Mouse (Mus musculus): ENCODE measurements around the gene Spag9. TPM values are rescaled to one million over a fixed set of nuclear protein-coding genes. Genes with fewer than 3 reads are reported as not detected.

The Spag9 gene
- total and polyA plus RNA-seq, 2 experiments from 2014 or later: 80.7 to 131 TPM

GRCm38 (mm10) chr11:94130118-94131095 lies 134.5 kb downstream of the Spag9 start:
- H3K27me3 ChIP-seq (ENCODE audit: insufficient read depth, low read length): no peaks in the 10 kb centered on the region
- no peak for TF ChIP-seq CTCF (IDR thresholded peaks at IDR 0.05)
- 0 out of 2 replicates have a peak overlapping the region, but pooled peaks have one; percentile 5 for H3K9ac ChIP-seq (replicated peaks; ENCODE audit: low read length, poor library complexity, severe bottlenecking)
- 61% methylated on average over 4 of the region's 4 CpGs for WGBS
- no peak overlapping the region for H3K4me2 ChIP-seq (ENCODE audit: low read depth, low read length, poor library complexity, severe bottlenecking)
- DNase-seq (ENCODE audit: low spot score): no peak
- peaks cover 2% of the 10 kb centered on the region; the same call in 1 of the 2 replicates for H3K4me1 ChIP-seq (ENCODE audit: insufficient read depth, low read length)
- no peak for ATAC-seq (ENCODE audit: low FRiP score)
- peaks cover 3% of the 10 kb centered on the region; the same call in 1 of the 2 replicates for H3K36me3 ChIP-seq (ENCODE audit: insufficient read depth, low read length)
- H3K9me3 ChIP-seq (ENCODE audit: low read length): no peaks in the 10 kb centered on the region
- H3K27ac ChIP-seq (ENCODE audit: low read depth, low read length): no peak overlapping the region
- no peak overlapping the region for H3K4me3 ChIP-seq (ENCODE audit: low read depth, low read length)

- Histone ChIP-seq H3K4me1 (ENCODE audit: insufficient read depth, low read length) (peaks cover 2% of the 10 kb centered on the region; the same call in 1 of the 2 replicates), H3K36me3 (ENCODE audit: insufficient read depth, low read length) (no peaks in the 10 kb centered on the region), H3K27ac (ENCODE audit: low read depth, low read length) (no peak overlapping the region), H3K4me2 (ENCODE audit: low read depth, low read length, poor library complexity, severe bottlenecking) (peak overlapping the region; percentile 15; the same call in 1 of the 2 replicates), H3K9me3 (ENCODE audit: low read length) (no peaks in the 10 kb centered on the region), H3K27me3 (ENCODE audit: insufficient read depth, low read length) (no peaks in the 10 kb centered on the region), H3K9ac (replicated peaks; ENCODE audit: low read length, poor library complexity, severe bottlenecking) (no peak overlapping the region), H3K4me3 (ENCODE audit: low read depth, low read length) (no peak overlapping the region)
- 17% methylated on average over 11 of the region's 11 CpGs for WGBS
- DNase-seq (ENCODE audit: low spot score) (peak; percentile 83), ATAC-seq (ENCODE audit: low FRiP score) (peak; percentile 68)
- TF ChIP-seq CTCF (IDR thresholded peaks at IDR 0.05): peak; percentile 90
These were observed 137.6 kb downstream of the Spag9 start for GRCm38 (mm10) chr11:94133344-94133955.

- H3K4me2 ChIP-seq (ENCODE audit: low read depth, low read length, poor library complexity, severe bottlenecking): no peak overlapping the region
- H3K27ac ChIP-seq (ENCODE audit: low read depth, low read length): no peak overlapping the region
- H3K9ac ChIP-seq (replicated peaks; ENCODE audit: low read length, poor library complexity, severe bottlenecking): no peak overlapping the region
- DNase-seq (ENCODE audit: low spot score) (peak; percentile 61), ATAC-seq (ENCODE audit: low FRiP score) (no peak)
- no peaks in the 10 kb centered on the region for H3K9me3 ChIP-seq (ENCODE audit: low read length)
- H3K4me3 ChIP-seq (ENCODE audit: low read depth, low read length): no peak overlapping the region
- TF ChIP-seq CTCF (IDR thresholded peaks at IDR 0.05): no peak
- no peaks in the 10 kb centered on the region for H3K36me3 ChIP-seq (ENCODE audit: insufficient read depth, low read length)
- no peaks in the 10 kb centered on the region for H3K27me3 ChIP-seq (ENCODE audit: insufficient read depth, low read length)
- WGBS: 51% methylated on average over 18 of the region's 18 CpGs
- H3K4me1 ChIP-seq (ENCODE audit: insufficient read depth, low read length): peaks cover 2% of the 10 kb centered on the region; the same call in 1 of the 2 replicates
These were observed 138.4 kb downstream of the Spag9 start for GRCm38 (mm10) chr11:94134076-94134838.

GRCm38 (mm10) chr11:94135581-94136001 lies 139.7 kb downstream of the Spag9 start:
- 70% methylated on average over 8 of the region's 8 CpGs for WGBS
- Histone ChIP-seq H3K4me2 (ENCODE audit: low read depth, low read length, poor library complexity, severe bottlenecking) (no peak overlapping the region), H3K36me3 (ENCODE audit: insufficient read depth, low read length) (no peaks in the 10 kb centered on the region), H3K9me3 (ENCODE audit: low read length) (no peaks in the 10 kb centered on the region), H3K9ac (replicated peaks; ENCODE audit: low read length, poor library complexity, severe bottlenecking) (no peak overlapping the region), H3K27me3 (ENCODE audit: insufficient read depth, low read length) (no peaks in the 10 kb centered on the region), H3K4me3 (ENCODE audit: low read depth, low read length) (no peak overlapping the region), H3K4me1 (ENCODE audit: insufficient read depth, low read length) (no peaks in the 10 kb centered on the region), H3K27ac (ENCODE audit: low read depth, low read length) (no peak overlapping the region)
- DNase-seq (ENCODE audit: low spot score) (peak; percentile 34), ATAC-seq (ENCODE audit: low FRiP score) (no peak)
- TF ChIP-seq CTCF (IDR thresholded peaks at IDR 0.05): no peak

GRCm38 (mm10) chr11:94136656-94137055 lies 140.8 kb downstream of the Spag9 start:
- Histone ChIP-seq H3K4me2 (ENCODE audit: low read depth, low read length, poor library complexity, severe bottlenecking) (no peak overlapping the region), H3K36me3 (ENCODE audit: insufficient read depth, low read length) (no peaks in the 10 kb centered on the region), H3K27me3 (ENCODE audit: insufficient read depth, low read length) (no peaks in the 10 kb centered on the region), H3K27ac (ENCODE audit: low read depth, low read length) (no peak overlapping the region), H3K9ac (replicated peaks; ENCODE audit: low read length, poor library complexity, severe bottlenecking) (no peak overlapping the region), H3K9me3 (ENCODE audit: low read length) (no peaks in the 10 kb centered on the region), H3K4me1 (ENCODE audit: insufficient read depth, low read length) (no peaks in the 10 kb centered on the region), H3K4me3 (ENCODE audit: low read depth, low read length) (no peak overlapping the region)
- WGBS: 64% methylated on average over 7 of the region's 7 CpGs
- DNase-seq (ENCODE audit: low spot score): no peak
- TF ChIP-seq CTCF (IDR thresholded peaks at IDR 0.05): no peak
- ATAC-seq (ENCODE audit: low FRiP score): no peak
